In genomic region chr16:22058871-22059270, GRCm38 (mm10) we compare ENCODE assay signal across 18 mouse cellular contexts.
A peak's percentile ranks its signal among the peaks of the same experiment; 100 is the strongest.
DNase-seq lines count a peak whose midpoint lies in the region.
"Had no signal": no experiment of that assay in that cellular context is flagged by ENCODE, and none has a peak within 500 bp of the region (broad histone marks: within the 10 kb centered on the region; RNA-seq: fewer than 3 reads in every experiment).

No protein-coding gene starts in this region.

- DNase-seq in thymus, postnatal 4 days, result peak; percentile 21
- DNase-seq in thymus, postnatal 10 days (ENCODE audit: low spot score in 2 of 2), result no peak
- peak; percentile 22 for DNase-seq in T-cell, adult 2 months (ENCODE audit: low spot score)
- peak; percentile 10 for DNase-seq in induced T-regulatory cell, adult 2 months (ENCODE audit: low read depth)
- peak; percentile 61 for DNase-seq in splenic B cell, adult 2 months (ENCODE audit: low read depth, low spot score)
- no peak for DNase-seq in kidney, postnatal 25 days
- no peak for DNase-seq in lung, adult 18-20 months
- no peak for DNase-seq in cerebellum, adult 18-20 months
- DNase-seq: adrenal gland, adult 8-10 months; adrenal gland, postnatal 36 days; cerebellum, adult 11 months; cerebellum, adult 9-10 months; gastrocnemius, postnatal 10 days; heart, postnatal 36 days had no signal

- no peaks in the 10 kb centered on the region for H3K27me3 ChIP-seq in splenic B cell, adult 2 months (ENCODE audit: control insufficient read depth, insufficient read depth, low read length, poor library complexity, severe bottlenecking)
- H3K27me3 ChIP-seq: embryonic facial prominence, embryonic 12.5 days; heart, embryonic 13.5 days; hindbrain, embryonic 15.5 days; Patski had no signal

- no peaks in the 10 kb centered on the region for H3K36me3 ChIP-seq in splenic B cell, adult 2 months (ENCODE audit: control insufficient read depth, insufficient read depth, low read length, poor library complexity, severe bottlenecking)

Comparison
In these comparisons a context has a peak if more than half of its experiments do, and no peak if none do; other contexts are left out.
1. DNase-seq: peak in thymus, postnatal 4 days (single experiment), T-cell, adult 2 months (single experiment), induced T-regulatory cell, adult 2 months (single experiment) and splenic B cell, adult 2 months (single experiment); none in thymus, postnatal 10 days (0 of 2), kidney, postnatal 25 days (0 of 2), lung, adult 18-20 months (0 of 2) and cerebellum, adult 18-20 months (0 of 2).